Mouse (Mus musculus): ENCODE measurements around the gene Olfr875. TPM values are rescaled to one million over a fixed set of nuclear protein-coding genes. Genes with fewer than 3 reads are reported as not detected.

Gene Olfr875
- polyA plus RNA-seq, 1 experiment from 2014 or later: not detected

GRCm38 (mm10) chr9:37786411-37786810 lies 14.8 kb downstream of the Olfr875 start:
- no peak for ATAC-seq (ENCODE audit: extremely low read depth, insufficient number of reproducible peaks, low FRiP score, low TSS enrichment)
- 37% methylated on average over 2 of the region's 2 CpGs for WGBS

DNA sequence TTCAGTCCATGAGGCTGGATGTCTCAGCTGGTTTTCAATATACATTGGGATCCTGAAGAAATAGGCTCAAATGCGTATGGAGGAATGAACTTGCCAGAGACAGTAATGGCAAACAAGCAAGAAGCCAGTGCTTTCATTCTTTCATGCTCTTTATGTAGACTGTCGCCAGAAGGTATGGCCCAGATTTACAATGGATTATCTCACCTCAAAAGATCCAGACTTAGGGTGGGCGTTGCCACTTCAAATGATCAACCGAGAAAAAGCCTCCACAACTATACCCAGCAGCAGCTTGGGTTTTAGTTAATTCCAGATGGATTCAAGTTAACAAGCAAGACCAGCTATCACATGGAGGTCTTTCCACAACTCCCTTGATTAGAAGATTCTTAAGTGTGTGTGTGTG lies 30.4 kb downstream of the Olfr875 start:
- H3K9me3 ChIP-seq: no peaks in the 10 kb centered on the region
- WGBS: 78% methylated on average over 4 of the region's 4 CpGs
- no peak overlapping the region for H3K9ac ChIP-seq
- H3K27me3 ChIP-seq (replicated peaks): no peaks in the 10 kb centered on the region
- no peaks in the 10 kb centered on the region for H3K4me1 ChIP-seq
- no peak overlapping the region for H3K27ac ChIP-seq (replicated peaks)
- no peaks in the 10 kb centered on the region for H3K36me3 ChIP-seq
- ATAC-seq (ENCODE audit: extremely low read depth, insufficient number of reproducible peaks, low FRiP score, low TSS enrichment): no peak
- no peak overlapping the region for H3K4me3 ChIP-seq
- no peak overlapping the region for H3K4me2 ChIP-seq

More at GRCm38 (mm10) chr9:37786411-37786810, 14.8 kb downstream of the Olfr875 start:
- Histone ChIP-seq H3K36me3 (no peaks in the 10 kb centered on the region), H3K4me3 (no peak overlapping the region), H3K27me3 (replicated peaks) (no peaks in the 10 kb centered on the region), H3K4me1 (peaks cover 8% of the 10 kb centered on the region), H3K9me3 (no peaks in the 10 kb centered on the region), H3K4me2 (no peak overlapping the region), H3K27ac (replicated peaks) (no peak overlapping the region), H3K9ac (no peak overlapping the region)

- ATAC-seq (ENCODE audit: extremely low read depth, insufficient number of reproducible peaks, low FRiP score, low TSS enrichment): no peak
Measured at GRCm38 (mm10) chr9:37802731-37803130, 31.1 kb downstream of the Olfr875 start, which contains the start of gene Olfr876. TSS of gene Olfr876 (plus strand) at chr9:37803031.

GRCm38 (mm10) chr9:37807235-37807634 lies 35.6 kb downstream of the Olfr875 start:
- Histone ChIP-seq H3K4me3 (no peak overlapping the region), H3K4me2 (no peak overlapping the region), H3K9ac (no peak overlapping the region), H3K4me1 (peaks cover 10% of the 10 kb centered on the region; the same call in 1 of the 2 replicates), H3K27me3 (replicated peaks) (no peaks in the 10 kb centered on the region), H3K9me3 (no peaks in the 10 kb centered on the region), H3K36me3 (no peaks in the 10 kb centered on the region), H3K27ac (replicated peaks) (no peak overlapping the region)
- no peak for ATAC-seq (ENCODE audit: extremely low read depth, insufficient number of reproducible peaks, low FRiP score, low TSS enrichment)

More at GRCm38 (mm10) chr9:37802731-37803130, 31.1 kb downstream of the Olfr875 start, which contains the start of gene Olfr876:
- H3K27me3 ChIP-seq (replicated peaks): no peaks in the 10 kb centered on the region
- no peak within 1 kb of the TSS for H3K4me2 ChIP-seq
- no peaks in the 10 kb centered on the region for H3K9me3 ChIP-seq
- H3K4me3 ChIP-seq: no peak within 1 kb of the TSS
- no peak within 1 kb of the TSS for H3K27ac ChIP-seq (replicated peaks)
- H3K4me1 ChIP-seq: no peaks in the 10 kb centered on the region
- H3K9ac ChIP-seq: no peak within 1 kb of the TSS
- no peaks in the 10 kb centered on the region for H3K36me3 ChIP-seq

GRCm38 (mm10) chr9:37808456-37808855 lies 36.8 kb downstream of the Olfr875 start:
- no peak overlapping the region for H3K4me2 ChIP-seq
- no peak overlapping the region for H3K27ac ChIP-seq (replicated peaks)
- peaks cover 10% of the 10 kb centered on the region; the same call in 1 of the 2 replicates for H3K4me1 ChIP-seq
- no peaks in the 10 kb centered on the region for H3K27me3 ChIP-seq (replicated peaks)
- no peaks in the 10 kb centered on the region for H3K36me3 ChIP-seq
- no peaks in the 10 kb centered on the region for H3K9me3 ChIP-seq
- WGBS: 56% methylated on average over 3 of the region's 3 CpGs
- no peak overlapping the region for H3K4me3 ChIP-seq
- no peak for ATAC-seq (ENCODE audit: extremely low read depth, insufficient number of reproducible peaks, low FRiP score, low TSS enrichment)
- no peak overlapping the region for H3K9ac ChIP-seq

DNA sequence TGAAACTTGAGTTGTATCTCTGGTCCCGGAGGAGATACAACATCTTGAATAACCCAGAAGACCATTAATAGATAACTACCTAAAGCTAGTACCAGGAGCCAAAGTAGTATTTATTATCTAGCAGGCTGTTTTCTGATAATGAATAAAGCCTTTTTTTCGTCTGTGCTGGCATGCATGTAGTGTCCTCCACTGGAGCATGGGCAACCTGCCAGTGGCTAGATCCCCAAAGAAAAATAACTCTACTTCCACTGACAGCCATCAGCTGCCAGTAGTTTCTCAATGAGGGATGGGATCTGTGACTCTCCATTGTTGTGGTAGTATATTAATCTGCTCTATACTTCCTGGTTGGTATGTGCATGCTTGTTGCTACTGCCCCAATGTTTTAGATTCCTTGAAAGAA lies 37.3 kb downstream of the Olfr875 start:
- H3K27me3 ChIP-seq (replicated peaks): no peaks in the 10 kb centered on the region
- no peaks in the 10 kb centered on the region for H3K36me3 ChIP-seq
- no peak for ATAC-seq (ENCODE audit: extremely low read depth, insufficient number of reproducible peaks, low FRiP score, low TSS enrichment)
- H3K9me3 ChIP-seq: no peaks in the 10 kb centered on the region
- no peak overlapping the region for H3K4me2 ChIP-seq
- H3K4me1 ChIP-seq: peaks cover 10% of the 10 kb centered on the region; the same call in 1 of the 2 replicates
- no peak overlapping the region for H3K9ac ChIP-seq
- H3K27ac ChIP-seq (replicated peaks): no peak overlapping the region
- no peak overlapping the region for H3K4me3 ChIP-seq
- 26% methylated on average over 2 of the region's 2 CpGs for WGBS

GRCm38 (mm10) chr9:37814696-37815095 lies 43.0 kb downstream of the Olfr875 start:
- Histone ChIP-seq H3K27me3 (replicated peaks) (no peaks in the 10 kb centered on the region), H3K9ac (no peak overlapping the region), H3K9me3 (no peaks in the 10 kb centered on the region), H3K4me2 (no peak overlapping the region), H3K4me1 (no peaks in the 10 kb centered on the region), H3K27ac (replicated peaks) (no peak overlapping the region), H3K4me3 (no peak overlapping the region), H3K36me3 (no peaks in the 10 kb centered on the region)
- no peak for ATAC-seq (ENCODE audit: extremely low read depth, insufficient number of reproducible peaks, low FRiP score, low TSS enrichment)
- 81% methylated on average over 3 of the region's 3 CpGs for WGBS

Other genes with a start within 250 kb of the Olfr875 start
- 69.9 and 76.5 TPM in 2 replicates for gene Esam, start 243.8 kb upstream of the Olfr875 start, polyA plus RNA-seq (2015; fragmentation: Nextera tagmentation; extraction: Ambion mirVana)
- 1.4 and 1.6 TPM in 2 replicates for gene Vsig2, start 232.6 kb upstream of the Olfr875 start, polyA plus RNA-seq (2015; fragmentation: Nextera tagmentation; extraction: Ambion mirVana)
- gene Nrgn, start 219.0 kb upstream of the Olfr875 start, polyA plus RNA-seq (2015; fragmentation: Nextera tagmentation; extraction: Ambion mirVana): 5.5 and 5.8 TPM in 2 replicates
- gene Siae, start 216.2 kb upstream of the Olfr875 start, polyA plus RNA-seq (2015; fragmentation: Nextera tagmentation; extraction: Ambion mirVana): 9.6 and 10.1 TPM in 2 replicates
- 4.3 and 8.2 TPM in 2 replicates for gene Spa17, start 158.1 kb upstream of the Olfr875 start, polyA plus RNA-seq (2015; fragmentation: Nextera tagmentation; extraction: Ambion mirVana)
- gene Tbrg1, start 114.5 kb upstream of the Olfr875 start, polyA plus RNA-seq (2015; fragmentation: Nextera tagmentation; extraction: Ambion mirVana): 126 and 129 TPM in 2 replicates
- 0.05 TPM in 1 of 2 replicates, not detected in the other for gene Panx3, start 102.6 kb upstream of the Olfr875 start, polyA plus RNA-seq (2015; fragmentation: Nextera tagmentation; extraction: Ambion mirVana)
- not detected in 2 replicates for gene Olfr160, start 55.6 kb upstream of the Olfr875 start, polyA plus RNA-seq (2015; fragmentation: Nextera tagmentation; extraction: Ambion mirVana)
- not detected in 2 replicates for gene Olfr874, start 26.8 kb upstream of the Olfr875 start, polyA plus RNA-seq (2015; fragmentation: Nextera tagmentation; extraction: Ambion mirVana)
- gene Olfr876, start 31.2 kb downstream of the Olfr875 start, polyA plus RNA-seq (2015; fragmentation: Nextera tagmentation; extraction: Ambion mirVana): not detected in 2 replicates
- not detected in 2 replicates for gene Olfr877, start 82.4 kb downstream of the Olfr875 start, polyA plus RNA-seq (2015; fragmentation: Nextera tagmentation; extraction: Ambion mirVana)
- not detected in 2 replicates for gene Olfr145, start 124.9 kb downstream of the Olfr875 start, polyA plus RNA-seq (2015; fragmentation: Nextera tagmentation; extraction: Ambion mirVana)
- not detected in 2 replicates for gene Olfr878, start 146.0 kb downstream of the Olfr875 start, polyA plus RNA-seq (2015; fragmentation: Nextera tagmentation; extraction: Ambion mirVana)
- gene Olfr881, start 220.0 kb downstream of the Olfr875 start, polyA plus RNA-seq (2015; fragmentation: Nextera tagmentation; extraction: Ambion mirVana): not detected in 2 replicates

All from heart, embryonic 13.5 days (tissue).